Mouse (Mus musculus): Measurements from ENCODE around the gene Rnf43. TPM values are rescaled to one million over a fixed set of nuclear protein-coding genes. Genes with fewer than 3 reads are reported as not detected.
A peak's percentile ranks its signal among the peaks of the same experiment; 100 is the strongest.

Gene Rnf43
- polyA plus RNA-seq, 2 experiments, result 4.7 to 6.5 TPM

DNA sequence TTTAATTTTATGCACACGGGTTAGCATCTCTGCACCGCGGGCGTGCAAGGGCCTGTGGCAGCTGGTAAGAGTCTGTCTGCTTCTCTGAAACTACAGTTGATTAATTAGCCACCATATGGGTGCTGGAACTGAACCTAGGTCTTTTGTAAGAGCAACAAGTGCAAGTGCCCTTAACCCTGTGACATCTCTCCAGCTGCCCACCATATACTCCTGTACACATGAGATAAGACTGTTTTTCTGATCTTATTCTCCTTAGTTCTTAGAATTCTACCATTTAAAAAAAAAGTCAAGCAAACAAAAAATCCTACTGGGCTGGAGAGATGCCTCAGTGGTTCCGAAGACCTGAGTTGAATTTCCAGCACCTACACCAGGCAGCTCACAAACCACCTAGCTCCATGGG, 41.1 kb downstream of the Rnf43 start:
- ATAC-seq (ENCODE audit: low FRiP score, low read depth) (no peak), DNase-seq (ENCODE audit: low spot score) (no peak)
- WGBS, result 83% methylated on average over 5 of the region's 5 CpGs
- H3K4me1 ChIP-seq (ENCODE audit: control insufficient read depth, insufficient read depth, low read length), result 0 out of 2 replicates have a peak, but pooled peaks cover 3% of the 10 kb centered on the region
- no peak overlapping the region for H3K4me2 ChIP-seq (replicated peaks; ENCODE audit: low read depth, low read length, severe bottlenecking)
- no peak for TF ChIP-seq POLR2A (IDR thresholded peaks at IDR 0.05; ENCODE audit: borderline replicate concordance, extremely low read depth, insufficient read depth, insufficient read length)
- no peak overlapping the region for H3K27ac ChIP-seq (replicated peaks; ENCODE audit: low read depth, low read length)
- no peaks in the 10 kb centered on the region for H3K27me3 ChIP-seq (ENCODE audit: control insufficient read depth, insufficient read depth, low read length)
- no peaks in the 10 kb centered on the region for H3K9me3 ChIP-seq (ENCODE audit: control insufficient read depth, low read length)
- H3K9ac ChIP-seq (ENCODE audit: low read depth, low read length, severe bottlenecking), result no peak overlapping the region
- no peak overlapping the region for H3K4me3 ChIP-seq (replicated peaks; ENCODE audit: low read length)
- H3K36me3 ChIP-seq (ENCODE audit: control insufficient read depth, insufficient read depth, low read length), result no peaks in the 10 kb centered on the region

DNA sequence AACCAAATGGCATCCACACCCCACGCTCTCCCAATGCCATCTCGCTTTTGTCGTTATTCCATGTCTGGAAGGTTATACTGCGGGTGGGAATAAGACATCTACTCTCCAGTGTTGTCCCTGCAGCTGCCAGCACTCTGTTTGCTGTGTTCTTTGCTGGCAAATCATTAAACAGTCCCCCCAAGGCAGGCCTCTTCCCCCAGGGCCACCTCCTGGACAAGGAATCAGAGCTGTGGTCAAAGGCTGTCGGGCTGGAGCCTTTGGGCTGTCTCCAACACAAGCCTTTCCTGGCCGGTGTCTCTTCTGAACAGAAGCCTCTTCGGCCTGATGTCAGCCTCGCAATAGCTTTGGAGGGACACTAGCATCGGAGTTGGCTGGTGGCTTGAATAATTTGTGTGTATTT, 41.8 kb downstream of the Rnf43 start:
- H3K27me3 ChIP-seq (ENCODE audit: control insufficient read depth, insufficient read depth, low read length), result no peaks in the 10 kb centered on the region
- H3K9me3 ChIP-seq (ENCODE audit: control insufficient read depth, low read length), result no peaks in the 10 kb centered on the region
- no peak overlapping the region for H3K9ac ChIP-seq (ENCODE audit: low read depth, low read length, severe bottlenecking)
- DNase-seq (ENCODE audit: low spot score) (no peak), ATAC-seq (ENCODE audit: low FRiP score, low read depth) (no peak)
- WGBS, result 76% methylated on average over 9 of the region's 9 CpGs
- no peaks in the 10 kb centered on the region for H3K36me3 ChIP-seq (ENCODE audit: control insufficient read depth, insufficient read depth, low read length)
- TF ChIP-seq POLR2A (IDR thresholded peaks at IDR 0.05; ENCODE audit: borderline replicate concordance, extremely low read depth, insufficient read depth, insufficient read length), result no peak
- no peak overlapping the region for H3K27ac ChIP-seq (replicated peaks; ENCODE audit: low read depth, low read length)
- peaks cover 6% of the 10 kb centered on the region for H3K4me1 ChIP-seq (ENCODE audit: control insufficient read depth, insufficient read depth, low read length)
- no peak overlapping the region for H3K4me2 ChIP-seq (replicated peaks; ENCODE audit: low read depth, low read length, severe bottlenecking)
- no peak overlapping the region for H3K4me3 ChIP-seq (replicated peaks; ENCODE audit: low read length)

- Histone ChIP-seq H3K36me3 (ENCODE audit: control insufficient read depth, insufficient read depth, low read length) (no peaks in the 10 kb centered on the region), H3K4me2 (replicated peaks; ENCODE audit: low read depth, low read length, severe bottlenecking) (no peak overlapping the region), H3K4me3 (replicated peaks; ENCODE audit: low read length) (no peak overlapping the region), H3K9ac (ENCODE audit: low read depth, low read length, severe bottlenecking) (no peak overlapping the region), H3K27me3 (ENCODE audit: control insufficient read depth, insufficient read depth, low read length) (no peaks in the 10 kb centered on the region), H3K27ac (replicated peaks; ENCODE audit: low read depth, low read length) (no peak overlapping the region), H3K9me3 (ENCODE audit: control insufficient read depth, low read length) (no peaks in the 10 kb centered on the region), H3K4me1 (ENCODE audit: control insufficient read depth, insufficient read depth, low read length) (peaks cover 16% of the 10 kb centered on the region)
- no peak for TF ChIP-seq POLR2A (IDR thresholded peaks at IDR 0.05; ENCODE audit: borderline replicate concordance, extremely low read depth, insufficient read depth, insufficient read length)
- DNase-seq (ENCODE audit: low spot score) (no peak), ATAC-seq (ENCODE audit: low FRiP score, low read depth) (no peak)
- WGBS, result 45% methylated on average over 8 of the region's 8 CpGs
Observed at GRCm38 (mm10) chr11:87707570-87707969, 45.0 kb downstream of the Rnf43 start.

- Histone ChIP-seq H3K9me3 (ENCODE audit: control insufficient read depth, low read length) (no peaks in the 10 kb centered on the region), H3K9ac (ENCODE audit: low read depth, low read length, severe bottlenecking) (no peak overlapping the region), H3K4me2 (replicated peaks; ENCODE audit: low read depth, low read length, severe bottlenecking) (no peak overlapping the region), H3K4me1 (ENCODE audit: control insufficient read depth, insufficient read depth, low read length) (peaks cover 16% of the 10 kb centered on the region), H3K27me3 (ENCODE audit: control insufficient read depth, insufficient read depth, low read length) (no peaks in the 10 kb centered on the region), H3K4me3 (replicated peaks; ENCODE audit: low read length) (no peak overlapping the region), H3K27ac (replicated peaks; ENCODE audit: low read depth, low read length) (no peak overlapping the region), H3K36me3 (ENCODE audit: control insufficient read depth, insufficient read depth, low read length) (no peaks in the 10 kb centered on the region)
- DNase-seq (ENCODE audit: low spot score), result no peak
- ATAC-seq (ENCODE audit: low FRiP score, low read depth), result no peak
- WGBS, result 77% methylated on average over 5 of the region's 5 CpGs
- TF ChIP-seq POLR2A (IDR thresholded peaks at IDR 0.05; ENCODE audit: borderline replicate concordance, extremely low read depth, insufficient read depth, insufficient read length), result no peak
Observed at GRCm38 (mm10) chr11:87708979-87709378, 46.5 kb downstream of the Rnf43 start.

GRCm38 (mm10) chr11:87709513-87710261, 47.2 kb downstream of the Rnf43 start:
- Histone ChIP-seq H3K4me3 (replicated peaks; ENCODE audit: low read length) (peak overlapping the region; percentile 31), H3K4me1 (ENCODE audit: control insufficient read depth, insufficient read depth, low read length) (peaks cover 16% of the 10 kb centered on the region), H3K27ac (replicated peaks; ENCODE audit: low read depth, low read length) (no peak overlapping the region), H3K27me3 (ENCODE audit: control insufficient read depth, insufficient read depth, low read length) (no peaks in the 10 kb centered on the region), H3K9me3 (ENCODE audit: control insufficient read depth, low read length) (no peaks in the 10 kb centered on the region), H3K4me2 (replicated peaks; ENCODE audit: low read depth, low read length, severe bottlenecking) (peak overlapping the region; percentile 58), H3K36me3 (ENCODE audit: control insufficient read depth, insufficient read depth, low read length) (no peaks in the 10 kb centered on the region), H3K9ac (ENCODE audit: low read depth, low read length, severe bottlenecking) (peak overlapping the region; percentile 40)
- WGBS, result 3% methylated on average over 21 of the region's 21 CpGs
- no peak for TF ChIP-seq POLR2A (IDR thresholded peaks at IDR 0.05; ENCODE audit: borderline replicate concordance, extremely low read depth, insufficient read depth, insufficient read length)
- peak; percentile 57; the same call in 1 of the 2 replicates for ATAC-seq (ENCODE audit: low FRiP score, low read depth)
- peak; percentile 58 for DNase-seq (ENCODE audit: low spot score)

Data from limb, embryonic 14.5 days (tissue).